Mouse (Mus musculus) embryonic facial prominence, embryonic 11.5 days (tissue): ENCODE results near the gene Plekhg4. TPM values are rescaled to one million over a fixed set of nuclear protein-coding genes. Genes with fewer than 3 reads are reported as not detected.

Source experiments
- ATAC-seq: fragments of 200-750 bp; cut with Nextera tagmentation; replicated peaks from 2 replicates; pipeline ENCODE4 v1.8.0; 2017; ENCODE audit warnings: low read depth; ENCODE audit not compliant: insufficient number of reproducible peaks, low FRiP score, low TSS enrichment
- DNase-seq: peaks from one replicate; pipeline ENCODE4 v3.0.0-alpha.2; 2015; ENCODE audit warnings: low spot score
- H3K27ac ChIP-seq: fragments of 300-500 bp; sonication (generic); replicated peaks from 2 replicates; pipeline ENCODE4 v1.5.1; 2014; ENCODE audit warnings: mild to moderate bottlenecking, low read depth, low read length, control low read depth
- H3K27me3 ChIP-seq: fragments of 300-500 bp; sonication (generic); 2 replicates; pipeline ENCODE4 v1.6.1; 2014; ENCODE audit warnings: mild to moderate bottlenecking, low read length, moderate library complexity, mixed read lengths; ENCODE audit not compliant: control insufficient read depth, insufficient read depth
- H3K36me3 ChIP-seq: fragments of 300-500 bp; sonication (generic); replicated peaks from 2 replicates; pipeline ENCODE4 v1.6.1; 2014; ENCODE audit warnings: low read depth, mild to moderate bottlenecking, low read length, moderate library complexity, mixed read lengths; ENCODE audit not compliant: control insufficient read depth, insufficient read depth
- H3K4me1 ChIP-seq: fragments of 300-500 bp; sonication (generic); 2 replicates; pipeline ENCODE4 v1.6.1; 2014; ENCODE audit warnings: low read length, mixed read lengths; ENCODE audit not compliant: control insufficient read depth, insufficient read depth
- H3K4me2 ChIP-seq: fragments of 300-500 bp; sonication (generic); 2 replicates; pipeline ENCODE4 v1.6.1; 2014; ENCODE audit warnings: low read depth, mild to moderate bottlenecking, control low read depth, low read length, moderate library complexity
- H3K4me3 ChIP-seq: fragments of 300-500 bp; sonication (generic); 2 replicates; pipeline ENCODE4 v1.5.1; 2014; ENCODE audit warnings: low read depth, low read length, control low read depth
- H3K9ac ChIP-seq: fragments of 300-500 bp; sonication (generic); replicated peaks from 2 replicates; pipeline ENCODE4 v1.6.1; 2014; ENCODE audit warnings: mild to moderate bottlenecking, control low read depth, low read length
- H3K9me3 ChIP-seq: fragments of 300-500 bp; sonication (generic); replicated peaks from 2 replicates; pipeline ENCODE4 v1.6.1; 2016; ENCODE audit warnings: mild to moderate bottlenecking, low read length, inconsistent platforms, mixed read lengths; ENCODE audit not compliant: control insufficient read depth
- WGBS: fragments of 180-500 bp; shearing (Covaris S2); extraction: QIAGEN DNeasy Blood & Tissue Kit; methylation state at CpG from one replicate; pipeline ENCODE4 v1.1.7; 2014; 5-methylcytosine and 5-hydroxymethylcytosine counted together
- polyA plus RNA-seq: library from polyadenylated mRNA; unstranded; fragments of >200 nt; fragmentation: Nextera tagmentation; extraction: Ambion mirVana; gene quantifications from 2 replicates; pipeline ENCODE4 v1.2.1, GENCODE M21; 2014

Gene Plekhg4
- polyA plus RNA-seq, 1 experiment from 2014 or later, result 0.29 TPM

- WGBS, result under 1% methylated on average over 33 of the region's 34 CpGs
- DNase-seq (peak; percentile 57), ATAC-seq (peak; percentile 11)
- Histone ChIP-seq H3K4me2 (peak overlapping the region; percentile 98), H3K4me3 (peak overlapping the region; percentile 70), H3K36me3 (no peaks in the 10 kb centered on the region), H3K9ac (peak overlapping the region; percentile 70), H3K9me3 (no peaks in the 10 kb centered on the region), H3K27ac (peak overlapping the region; percentile 56), H3K27me3 (no peaks in the 10 kb centered on the region), H3K4me1 (peaks cover 9% of the 10 kb centered on the region)
These were observed 26.3 kb upstream of the Plekhg4 start for GRCm38 (mm10) chr8:105346611-105347427.

GRCm38 (mm10) chr8:105347428-105348221 is 25.4 kb upstream of the Plekhg4 start, which contains the start of gene Fhod1:
TSS of gene Fhod1 (minus strand) at chr8:105347953.
- Histone ChIP-seq H3K36me3 (no peaks in the 10 kb centered on the region), H3K4me1 (peaks cover 9% of the 10 kb centered on the region), H3K27ac (peak within 1 kb of the TSS; percentile 56), H3K9me3 (no peaks in the 10 kb centered on the region), H3K9ac (peak within 1 kb of the TSS; percentile 77), H3K27me3 (no peaks in the 10 kb centered on the region), H3K4me2 (peak within 1 kb of the TSS; percentile 98), H3K4me3 (peak within 1 kb of the TSS; percentile 70)
- ATAC-seq (peak; percentile 81), DNase-seq (peak; percentile 98)
- WGBS, result under 1% methylated on average over 53 of the region's 53 CpGs

- Histone ChIP-seq H3K9me3 (no peaks in the 10 kb centered on the region), H3K4me3 (peak within 1 kb of the TSS; percentile 70), H3K27me3 (no peaks in the 10 kb centered on the region), H3K4me1 (peaks cover 9% of the 10 kb centered on the region), H3K4me2 (peak within 1 kb of the TSS; percentile 98), H3K36me3 (no peaks in the 10 kb centered on the region), H3K9ac (peak within 1 kb of the TSS; percentile 77), H3K27ac (peak within 1 kb of the TSS; percentile 56)
- ATAC-seq (peak; percentile 9; the same call in 1 of the 2 replicates), DNase-seq (peak; percentile 90)
- WGBS, result under 1% methylated on average over 34 of the region's 34 CpGs
These were observed 24.5 kb upstream of the Plekhg4 start, which contains the start of gene Slc9a5 for GRCm38 (mm10) chr8:105348450-105349095. TSS of gene Slc9a5 (plus strand) at chr8:105348843.

- H3K4me3 ChIP-seq, result peak overlapping the region; percentile 70
- H3K9ac ChIP-seq, result peak overlapping the region; percentile 77
- no peaks in the 10 kb centered on the region for H3K36me3 ChIP-seq
- no peaks in the 10 kb centered on the region for H3K9me3 ChIP-seq
- ATAC-seq, result 0 out of 2 replicates have a peak, but pooled peaks have one; percentile 5
- DNase-seq, result peak; percentile 60
- no peaks in the 10 kb centered on the region for H3K27me3 ChIP-seq
- peak overlapping the region; percentile 56; the same call in 1 of the 2 replicates for H3K27ac ChIP-seq
- H3K4me1 ChIP-seq, result peaks cover 9% of the 10 kb centered on the region
- WGBS, result under 1% methylated on average over 39 of the region's 48 CpGs
- H3K4me2 ChIP-seq, result peak overlapping the region; percentile 98
These were observed 23.8 kb upstream of the Plekhg4 start for GRCm38 (mm10) chr8:105349096-105349771.

GRCm38 (mm10) chr8:105350186-105350585 is 22.9 kb upstream of the Plekhg4 start:
- H3K9me3 ChIP-seq, result no peaks in the 10 kb centered on the region
- H3K36me3 ChIP-seq, result no peaks in the 10 kb centered on the region
- no peak for ATAC-seq
- peak overlapping the region; percentile 70; the same call in 1 of the 2 replicates for H3K4me3 ChIP-seq
- WGBS, result 41% methylated on average over 7 of the region's 7 CpGs
- peak overlapping the region; percentile 98; the same call in 1 of the 2 replicates for H3K4me2 ChIP-seq
- no peaks in the 10 kb centered on the region for H3K27me3 ChIP-seq
- no peak overlapping the region for H3K9ac ChIP-seq
- peaks cover 12% of the 10 kb centered on the region for H3K4me1 ChIP-seq
- H3K27ac ChIP-seq, result no peak overlapping the region
- DNase-seq, result no peak

GRCm38 (mm10) chr8:105353583-105354135 is 19.4 kb upstream of the Plekhg4 start:
- Histone ChIP-seq H3K27me3 (no peaks in the 10 kb centered on the region), H3K9ac (no peak overlapping the region), H3K4me3 (no peak overlapping the region), H3K36me3 (no peaks in the 10 kb centered on the region), H3K4me2 (no peak overlapping the region), H3K27ac (no peak overlapping the region), H3K4me1 (peaks cover 3% of the 10 kb centered on the region; the same call in 1 of the 2 replicates), H3K9me3 (no peaks in the 10 kb centered on the region)
- WGBS, result 85% methylated on average over 8 of the region's 8 CpGs
- DNase-seq (no peak), ATAC-seq (no peak)

- Histone ChIP-seq H3K9ac (no peak overlapping the region), H3K27ac (no peak overlapping the region), H3K9me3 (no peaks in the 10 kb centered on the region), H3K36me3 (no peaks in the 10 kb centered on the region), H3K4me2 (no peak overlapping the region), H3K4me1 (peaks cover 3% of the 10 kb centered on the region; the same call in 1 of the 2 replicates), H3K4me3 (no peak overlapping the region), H3K27me3 (no peaks in the 10 kb centered on the region)
- 86% methylated on average over 4 of the region's 4 CpGs for WGBS
- DNase-seq (no peak), ATAC-seq (no peak)
These were observed 18.5 kb upstream of the Plekhg4 start for GRCm38 (mm10) chr8:105354549-105354948.
